Mouse (Mus musculus) cortical plate, adult 2 months (tissue): ENCODE data around the gene Tff3. TPM values are rescaled to one million over a fixed set of nuclear protein-coding genes. Genes with fewer than 3 reads are reported as not detected.

Experiments used
- H3K27ac ChIP-seq: fragments of 200-500 bp; 2 replicates; pipeline ENCODE4 v1.5.1; 2012; ENCODE audit warnings: low read length, control low read depth, inconsistent platforms; ENCODE audit not compliant: insufficient read depth
- H3K4me1 ChIP-seq: fragments of 200-500 bp; 2 replicates; pipeline ENCODE4 v1.6.1; 2011; ENCODE audit warnings: low read length; ENCODE audit not compliant: control insufficient read depth, insufficient read depth
- H3K4me3 ChIP-seq: fragments of 200-500 bp; 2 replicates; pipeline ENCODE4 v1.5.1; 2011; ENCODE audit warnings: mild to moderate bottlenecking, low read length, control low read depth; ENCODE audit not compliant: insufficient read depth
- CTCF ChIP-seq: fragments of 200-500 bp; IDR thresholded peaks from 2 replicates; pipeline ENCODE4 v1.5.1; 2011; ENCODE audit warnings: mild to moderate bottlenecking, control low read depth, low read length; ENCODE audit not compliant: insufficient read depth; ENCODE audit errors: extremely low read depth
- POLR2A ChIP-seq: fragments of 200-500 bp; IDR thresholded peaks from 2 replicates; pipeline ENCODE4 v1.6.1; 2011; ENCODE audit warnings: mild to moderate bottlenecking, low read length, control low read depth; ENCODE audit not compliant: insufficient read depth; ENCODE audit errors: extremely low read depth
- polyA plus RNA-seq: library from polyadenylated mRNA; depleted of rRNA; stranded (reverse); fragments of >200 nt; gene quantifications from 2 replicates; pipeline ENCODE4 v1.2.3, GENCODE M21; 2012

Gene Tff3
- polyA plus RNA-seq, 1 experiment: not detected

- TF ChIP-seq CTCF (no peak), POLR2A (no peak)
- H3K4me3 ChIP-seq: no peak overlapping the region
- peaks cover 3% of the 10 kb centered on the region for H3K4me1 ChIP-seq
- H3K27ac ChIP-seq: no peak overlapping the region
Observed at GRCm38 (mm10) chr17:31103007-31103570, 26.4 kb downstream of the Tff3 start.

GRCm38 (mm10) chr17:31098788-31099187 is 30.7 kb downstream of the Tff3 start:
- Histone ChIP-seq H3K27ac (no peak overlapping the region), H3K4me3 (no peak overlapping the region), H3K4me1 (peaks cover 3% of the 10 kb centered on the region)
- no peak for TF ChIP-seq POLR2A
- TF ChIP-seq CTCF: no peak

GRCm38 (mm10) chr17:31096893-31097292 is 32.6 kb downstream of the Tff3 start:
- H3K4me1 ChIP-seq: peaks cover 3% of the 10 kb centered on the region
- no peak overlapping the region for H3K4me3 ChIP-seq
- no peak overlapping the region for H3K27ac ChIP-seq
- TF ChIP-seq CTCF: no peak
- TF ChIP-seq POLR2A: no peak

- Histone ChIP-seq H3K4me3 (no peak overlapping the region), H3K4me1 (peaks cover 7% of the 10 kb centered on the region), H3K27ac (no peak overlapping the region)
- no peak for TF ChIP-seq CTCF
Observed at GRCm38 (mm10) chr17:31095570-31095969, 33.9 kb downstream of the Tff3 start.

GRCm38 (mm10) chr17:31094781-31095180 is 34.7 kb downstream of the Tff3 start:
- H3K4me3 ChIP-seq: no peak overlapping the region
- peaks cover 12% of the 10 kb centered on the region for H3K4me1 ChIP-seq
- H3K27ac ChIP-seq: no peak overlapping the region
- TF ChIP-seq POLR2A (no peak), CTCF (no peak)

GRCm38 (mm10) chr17:31091023-31091735 is 38.3 kb downstream of the Tff3 start:
- Histone ChIP-seq H3K4me1 (peaks cover 13% of the 10 kb centered on the region), H3K4me3 (no peak overlapping the region), H3K27ac (no peak overlapping the region)
- TF ChIP-seq CTCF (no peak), POLR2A (no peak)

GRCm38 (mm10) chr17:31089848-31090247 is 39.6 kb downstream of the Tff3 start:
- TF ChIP-seq CTCF (no peak), POLR2A (no peak)
- Histone ChIP-seq H3K4me3 (no peak overlapping the region), H3K27ac (no peak overlapping the region), H3K4me1 (peaks cover 15% of the 10 kb centered on the region)

GRCm38 (mm10) chr17:31088711-31089110 is 40.7 kb downstream of the Tff3 start:
- TF ChIP-seq CTCF (no peak), POLR2A (no peak)
- H3K4me3 ChIP-seq: no peak overlapping the region
- peaks cover 15% of the 10 kb centered on the region for H3K4me1 ChIP-seq
- H3K27ac ChIP-seq: no peak overlapping the region

GRCm38 (mm10) chr17:31086196-31086595 is 43.2 kb downstream of the Tff3 start:
- H3K27ac ChIP-seq: no peak overlapping the region
- TF ChIP-seq CTCF (no peak), POLR2A (no peak)
- H3K4me3 ChIP-seq: no peak overlapping the region
- H3K4me1 ChIP-seq: peaks cover 17% of the 10 kb centered on the region

GRCm38 (mm10) chr17:31085519-31085918 is 43.9 kb downstream of the Tff3 start:
- H3K4me1 ChIP-seq: peaks cover 14% of the 10 kb centered on the region
- no peak overlapping the region for H3K4me3 ChIP-seq
- H3K27ac ChIP-seq: no peak overlapping the region
- TF ChIP-seq POLR2A: no peak
- no peak for TF ChIP-seq CTCF
